Mouse (Mus musculus): ENCODE data around the gene Gm5737.

The Gm5737 gene

DNA sequence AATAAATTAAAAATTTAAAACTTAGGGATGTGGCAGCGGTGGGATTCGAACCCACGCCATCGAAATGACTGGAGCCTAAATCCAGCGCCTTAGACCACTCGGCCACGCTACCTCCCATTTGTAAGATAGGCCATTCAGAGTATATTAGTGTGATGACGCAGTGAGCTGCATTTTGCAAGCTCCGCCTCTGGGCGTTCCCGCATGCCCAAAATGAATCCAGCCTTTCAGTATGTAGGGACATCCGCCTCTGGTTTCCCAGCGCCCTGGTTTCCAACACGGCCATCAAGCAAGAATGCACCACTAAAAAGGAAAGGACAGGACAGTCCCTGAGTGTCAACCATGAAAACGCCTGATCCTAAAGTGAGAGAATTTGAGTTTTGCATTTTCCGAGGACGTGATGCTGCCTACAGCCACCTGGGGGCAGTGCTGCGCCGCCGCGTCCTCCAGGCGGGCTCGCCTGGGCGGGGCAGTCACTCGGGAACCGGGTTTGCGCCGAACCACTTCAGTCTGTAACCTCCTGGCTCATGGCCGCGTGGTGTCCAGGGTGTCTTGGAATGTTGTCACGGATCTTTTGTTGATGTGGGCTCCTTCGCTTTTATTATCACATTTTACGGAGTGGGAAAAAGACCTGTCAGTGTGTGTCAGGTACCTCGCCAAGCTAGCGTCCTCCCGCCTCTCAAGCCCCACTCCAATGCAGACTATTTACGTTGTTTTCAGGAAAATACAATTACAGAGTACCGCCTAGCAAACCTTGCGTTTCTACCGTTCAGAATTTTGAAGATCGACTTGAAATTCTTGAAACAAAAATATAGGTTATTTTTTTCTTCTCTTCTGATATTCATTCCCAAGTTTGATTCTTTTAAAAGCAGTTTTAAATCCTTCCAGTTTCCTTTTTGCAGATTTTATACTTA is 23.5 kb downstream of the Gm5737 start:
- no peak; the same call in 1 of the 2 replicates for TF ChIP-seq GATA4 (IDR thresholded peaks at IDR 0.05; ENCODE audit: insufficient replicate concordance, low read length)

- TF ChIP-seq GATA4 (IDR thresholded peaks at IDR 0.05; ENCODE audit: insufficient replicate concordance, low read length): no peak
These were observed 24.2 kb downstream of the Gm5737 start for GRCm38 (mm10) chr7:120836361-120836760.

- no peak for TF ChIP-seq GATA4 (IDR thresholded peaks at IDR 0.05; ENCODE audit: insufficient replicate concordance, low read length)
These were observed 26.4 kb downstream of the Gm5737 start for GRCm38 (mm10) chr7:120838436-120839160.

DNA sequence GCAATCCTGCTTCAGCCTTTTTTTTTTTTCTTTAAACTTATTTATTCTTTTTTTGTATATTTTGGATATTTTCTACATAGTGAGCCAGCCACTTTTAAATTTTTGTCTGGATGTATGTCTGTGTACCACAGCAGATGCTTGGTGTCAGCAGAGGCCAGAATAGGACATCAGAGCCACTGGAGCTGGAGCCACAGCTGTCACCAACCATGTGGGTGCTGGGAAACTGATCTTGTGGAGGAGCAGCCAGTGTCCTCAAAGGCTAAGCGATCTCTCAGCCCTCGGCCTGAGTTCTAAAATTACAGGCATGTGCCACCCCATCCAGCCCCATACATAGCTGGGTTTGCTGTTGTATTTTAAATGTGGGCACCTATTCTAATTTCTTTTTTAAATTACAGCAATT is 27.6 kb downstream of the Gm5737 start:
- TF ChIP-seq GATA4 (IDR thresholded peaks at IDR 0.05; ENCODE audit: insufficient replicate concordance, low read length): no peak

GRCm38 (mm10) chr7:120842345-120843036 is 30.3 kb downstream of the Gm5737 start, which contains the start of gene Eef2k:
Gene Eef2k (plus strand): TSS chr7:120842831.
- no peak for TF ChIP-seq GATA4 (IDR thresholded peaks at IDR 0.05; ENCODE audit: insufficient replicate concordance, low read length)

DNA sequence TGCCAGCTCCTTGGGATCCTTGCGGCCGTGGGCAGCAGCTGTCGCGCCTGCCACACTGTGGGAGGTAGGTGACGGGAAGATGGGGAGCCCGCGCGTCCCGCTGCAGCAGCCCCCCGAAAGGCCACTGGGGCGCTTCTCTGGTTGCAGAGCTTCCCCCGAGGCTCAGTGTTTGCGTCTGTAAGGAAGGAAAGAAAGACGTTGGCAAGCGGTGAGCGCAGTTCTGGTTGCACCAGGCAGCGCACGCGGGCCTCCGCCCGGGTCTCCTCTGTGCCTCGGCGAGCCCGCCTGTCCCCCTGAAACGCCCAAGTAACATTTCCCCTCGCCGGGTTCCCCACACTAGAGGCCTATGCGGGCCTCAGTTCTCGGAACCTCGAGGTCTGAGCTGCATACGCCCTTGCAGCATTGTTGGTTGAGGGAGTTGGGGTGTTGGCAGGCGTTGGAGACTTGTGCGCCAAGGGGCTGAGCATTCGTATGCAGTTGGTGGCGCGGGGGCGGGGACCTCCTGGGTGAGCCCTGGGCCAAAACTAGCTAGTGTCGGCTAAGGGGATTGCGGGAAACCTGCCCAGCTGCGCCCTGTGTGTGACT is 31.0 kb downstream of the Gm5737 start:
- TF ChIP-seq GATA4 (IDR thresholded peaks at IDR 0.05; ENCODE audit: insufficient replicate concordance, low read length): no peak

DNA sequence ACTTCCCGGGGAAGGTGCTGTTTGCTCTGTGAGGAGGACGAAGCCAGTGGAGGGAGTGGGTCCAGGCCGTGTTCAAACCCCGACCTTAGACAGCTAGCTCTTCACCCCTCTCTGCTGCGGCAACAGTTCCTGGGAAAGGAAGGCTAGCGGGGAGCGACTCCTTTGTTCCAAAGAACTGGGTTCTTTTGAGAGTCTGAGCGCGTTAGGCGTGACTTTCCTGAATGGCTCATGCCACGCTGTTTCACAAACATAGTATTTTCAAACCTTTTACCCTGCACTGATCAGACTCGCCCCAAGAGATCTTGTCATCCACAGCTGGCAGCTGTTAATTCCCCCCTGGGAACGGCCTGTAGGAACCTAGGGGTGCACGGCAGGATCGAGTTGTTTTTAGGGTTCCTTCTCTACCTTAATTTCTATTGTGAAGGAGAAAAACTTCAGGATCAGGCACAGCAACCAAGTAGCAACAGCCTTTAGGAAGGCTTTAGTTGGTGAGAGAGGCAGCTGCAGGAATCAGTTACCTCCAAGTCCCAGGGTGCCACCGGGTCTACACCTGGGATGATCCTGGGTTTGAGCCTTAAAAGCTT is 31.8 kb downstream of the Gm5737 start:
- TF ChIP-seq GATA4 (IDR thresholded peaks at IDR 0.05; ENCODE audit: insufficient replicate concordance, low read length): no peak

GRCm38 (mm10) chr7:120844689-120845088 is 32.5 kb downstream of the Gm5737 start:
- TF ChIP-seq GATA4 (IDR thresholded peaks at IDR 0.05; ENCODE audit: insufficient replicate concordance, low read length): no peak

DNA sequence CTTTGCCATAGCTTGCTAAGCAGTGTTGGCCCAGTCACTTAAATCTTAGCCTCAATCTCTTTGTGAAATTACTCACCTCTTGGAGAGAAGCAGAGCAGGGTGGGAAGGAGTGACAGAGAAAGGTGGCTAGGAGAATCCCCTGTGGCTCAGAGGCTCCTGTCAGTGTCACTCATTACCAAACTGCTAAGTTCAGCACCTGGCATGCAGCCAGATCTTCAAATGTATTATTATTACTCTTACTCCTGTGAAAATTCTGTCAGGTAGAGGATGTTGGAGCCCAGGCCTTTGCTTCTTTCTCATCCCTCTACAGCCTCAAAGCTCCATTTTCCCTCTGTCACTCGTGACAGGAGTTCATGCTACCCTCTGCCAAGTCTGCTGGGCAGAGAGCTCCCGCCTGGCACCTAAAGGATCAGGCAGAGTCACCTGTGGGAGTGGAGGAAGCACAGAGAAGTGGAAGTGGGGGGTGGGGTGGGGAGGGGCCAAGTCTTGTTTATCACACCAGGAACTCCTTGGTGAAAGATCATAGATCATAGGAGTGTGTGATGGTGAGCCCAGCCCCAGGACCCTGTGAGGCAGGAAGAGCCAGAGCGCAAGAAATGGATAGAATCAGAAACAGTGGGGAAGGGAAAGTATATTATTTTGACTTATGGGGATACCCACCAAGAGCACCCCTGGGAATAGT is 36.8 kb downstream of the Gm5737 start:
- TF ChIP-seq GATA4 (IDR thresholded peaks at IDR 0.05; ENCODE audit: insufficient replicate concordance, low read length): no peak

GRCm38 (mm10) chr7:120850165-120850564 is 38.0 kb downstream of the Gm5737 start:
- TF ChIP-seq GATA4 (IDR thresholded peaks at IDR 0.05; ENCODE audit: insufficient replicate concordance, low read length): no peak

- no peak for TF ChIP-seq GATA4 (IDR thresholded peaks at IDR 0.05; ENCODE audit: insufficient replicate concordance, low read length)
These were observed 47.7 kb downstream of the Gm5737 start for GRCm38 (mm10) chr7:120859854-120860253.

DNA sequence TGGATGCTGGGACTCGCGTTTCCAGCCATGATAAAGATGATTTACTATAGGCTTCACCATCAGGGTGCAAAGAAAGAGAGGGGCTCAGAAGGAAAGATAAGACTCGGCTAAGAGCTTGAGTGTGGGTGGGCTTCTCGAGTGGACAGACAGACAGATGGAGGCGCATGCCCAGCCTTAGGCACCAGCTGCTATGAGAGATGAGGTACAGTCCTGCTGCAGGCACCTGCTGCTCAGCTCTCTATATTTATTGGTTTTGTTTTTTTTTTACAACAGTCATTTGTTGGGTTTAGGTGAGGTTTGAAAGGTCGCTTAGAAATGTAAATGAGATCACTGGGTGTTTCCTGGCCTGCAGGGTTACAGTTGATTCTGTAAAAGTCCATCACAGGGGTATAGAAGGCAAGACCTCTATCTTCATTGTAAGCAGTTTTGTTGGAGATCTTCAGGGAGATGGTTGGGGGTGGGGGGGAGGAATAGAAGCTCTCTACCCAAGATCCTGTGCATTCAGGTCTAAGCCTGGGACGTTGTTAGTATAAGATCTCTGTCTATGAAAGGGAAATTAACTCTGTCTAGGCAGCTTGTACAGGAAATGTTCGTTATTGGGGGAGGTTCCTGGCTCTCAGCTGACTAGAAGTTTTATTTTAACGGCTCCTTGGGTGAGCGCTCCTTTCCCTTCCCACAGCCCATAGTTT is 48.8 kb downstream of the Gm5737 start:
- TF ChIP-seq GATA4 (IDR thresholded peaks at IDR 0.05; ENCODE audit: insufficient replicate concordance, low read length): no peak

- TF ChIP-seq GATA4 (IDR thresholded peaks at IDR 0.05; ENCODE audit: insufficient replicate concordance, low read length): no peak
These were observed 49.4 kb downstream of the Gm5737 start for GRCm38 (mm10) chr7:120861488-120862047.
